Mouse (Mus musculus) kidney, embryonic 16.5 days (tissue): ENCODE results near the gene Bach2. TPM values are rescaled to one million over a fixed set of nuclear protein-coding genes. Genes with fewer than 3 reads are reported as not detected.

Experiments
- ATAC-seq: fragments of 200-750 bp; cut with Nextera tagmentation; 2 replicates; pipeline ENCODE4 v1.8.0; 2017; ENCODE audit warnings: moderate TSS enrichment; ENCODE audit not compliant: low FRiP score, low TSS enrichment
- H3K27ac ChIP-seq: fragments of 300-500 bp; sonication (generic); 2 replicates; pipeline ENCODE4 v1.5.1; 2014; ENCODE audit warnings: low read length
- H3K27me3 ChIP-seq: fragments of 300-500 bp; sonication (generic); 2 replicates; pipeline ENCODE4 v1.6.1; 2014; ENCODE audit warnings: low read length, control low read depth, mixed read lengths; ENCODE audit not compliant: insufficient read depth
- H3K36me3 ChIP-seq: fragments of 300-500 bp; sonication (generic); 2 replicates; pipeline ENCODE4 v1.6.1; 2014; ENCODE audit warnings: low read length, control low read depth, mixed read lengths; ENCODE audit not compliant: insufficient read depth
- H3K4me1 ChIP-seq: fragments of 300-500 bp; sonication (generic); 2 replicates; pipeline ENCODE4 v1.6.1; 2014; ENCODE audit warnings: low read length, control low read depth, mixed read lengths; ENCODE audit not compliant: insufficient read depth
- H3K4me2 ChIP-seq: fragments of 300-500 bp; sonication (generic); replicated peaks from 2 replicates; pipeline ENCODE4 v1.6.1; 2014; ENCODE audit warnings: low read depth, low read length
- H3K4me3 ChIP-seq: fragments of 300-500 bp; sonication (generic); 2 replicates; pipeline ENCODE4 v1.5.1; 2014; ENCODE audit warnings: mild to moderate bottlenecking, low read length
- H3K9ac ChIP-seq: fragments of 300-500 bp; sonication (generic); replicated peaks from 2 replicates; pipeline ENCODE4 v1.6.1; 2014; ENCODE audit warnings: low read length
- H3K9me3 ChIP-seq: fragments of 300-500 bp; sonication (generic); 2 replicates; pipeline ENCODE4 v1.6.1; 2016; ENCODE audit warnings: low read length, control low read depth
- WGBS: fragments of 180-500 bp; shearing (Covaris S2); extraction: QIAGEN DNeasy Blood & Tissue Kit; methylation state at CpG from one replicate; pipeline ENCODE4 v1.1.7; 2014; 5-methylcytosine and 5-hydroxymethylcytosine counted together
- polyA plus RNA-seq: library from polyadenylated mRNA; unstranded; fragments of >200 nt; fragmentation: Nextera tagmentation; extraction: Ambion mirVana; gene quantifications from 2 replicates; pipeline ENCODE4 v1.2.1, GENCODE M21; 2015

Gene Bach2
- polyA plus RNA-seq, 1 experiment from 2014 or later, result 7.9 TPM

- no peak overlapping the region for H3K9ac ChIP-seq
- 0 out of 2 replicates have a peak, but pooled peaks have one; percentile 18 for ATAC-seq
- H3K36me3 ChIP-seq, result peaks cover 9% of the 10 kb centered on the region; the same call in 1 of the 2 replicates
- WGBS, result 89% methylated on average over 35 of the region's 35 CpGs
- no peak overlapping the region for H3K27ac ChIP-seq
- no peak overlapping the region for H3K4me3 ChIP-seq
- no peak overlapping the region for H3K4me2 ChIP-seq
- H3K27me3 ChIP-seq, result no peaks in the 10 kb centered on the region
- peaks cover 13% of the 10 kb centered on the region for H3K4me1 ChIP-seq
- no peaks in the 10 kb centered on the region; the same call in 1 of the 2 replicates for H3K9me3 ChIP-seq
These were observed 323.9 kb downstream of the Bach2 start for GRCm38 (mm10) chr4:32562319-32563115.

- WGBS, result 87% methylated on average over 7 of the region's 7 CpGs
- no peak for ATAC-seq
These were observed 325.8 kb downstream of the Bach2 start for GRCm38 (mm10) chr4:32564416-32564815.

DNA sequence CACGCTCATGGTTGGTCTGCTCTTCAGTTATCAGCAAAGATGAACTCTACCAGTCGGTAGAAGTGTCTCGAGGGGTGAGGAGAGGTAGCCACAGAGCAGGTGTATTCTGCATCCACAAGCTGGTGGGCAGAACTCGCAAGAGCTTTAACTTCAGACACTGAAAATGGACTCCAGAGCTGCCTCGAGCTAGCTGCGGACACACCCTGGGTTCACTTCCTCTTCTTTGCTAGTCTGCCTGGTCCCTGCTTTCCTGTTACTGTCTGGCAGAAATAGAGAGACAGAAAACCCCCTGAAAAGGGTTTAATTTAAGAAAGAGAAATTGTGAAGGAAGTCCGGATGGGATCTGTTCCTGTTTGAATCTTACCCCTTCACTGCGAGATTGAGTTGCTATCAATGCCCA lies 326.3 kb downstream of the Bach2 start:
- Histone ChIP-seq H3K4me2 (no peak overlapping the region), H3K9me3 (no peaks in the 10 kb centered on the region), H3K4me1 (peaks cover 13% of the 10 kb centered on the region), H3K27ac (no peak overlapping the region), H3K36me3 (peaks cover 9% of the 10 kb centered on the region; the same call in 1 of the 2 replicates), H3K9ac (no peak overlapping the region), H3K4me3 (no peak overlapping the region), H3K27me3 (no peaks in the 10 kb centered on the region)
- 83% methylated on average over 8 of the region's 8 CpGs for WGBS
- ATAC-seq, result no peak

More at GRCm38 (mm10) chr4:32564416-32564815, 325.8 kb downstream of the Bach2 start:
- Histone ChIP-seq H3K9ac (no peak overlapping the region), H3K27me3 (no peaks in the 10 kb centered on the region), H3K4me1 (peaks cover 13% of the 10 kb centered on the region), H3K9me3 (no peaks in the 10 kb centered on the region), H3K27ac (no peak overlapping the region), H3K36me3 (peaks cover 9% of the 10 kb centered on the region; the same call in 1 of the 2 replicates), H3K4me3 (no peak overlapping the region), H3K4me2 (no peak overlapping the region)

DNA sequence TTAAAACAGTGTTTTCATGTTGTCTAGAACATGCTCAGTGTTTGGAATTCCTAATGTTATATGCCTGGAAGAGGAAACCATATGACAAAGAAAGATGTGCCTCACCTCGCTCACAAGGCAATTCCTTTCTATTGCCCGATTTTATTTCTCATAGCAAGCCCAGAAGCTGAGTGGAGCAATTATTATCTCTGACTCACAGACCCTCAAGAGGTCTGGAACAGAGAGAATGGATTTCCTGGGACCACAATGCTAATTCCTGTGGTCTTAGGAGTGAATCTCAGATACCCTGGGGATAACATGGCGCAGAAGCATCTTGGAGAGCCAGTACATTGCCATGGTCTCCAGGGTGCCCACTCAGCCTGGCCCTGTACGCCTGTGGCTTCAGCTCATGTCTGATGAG lies 330.4 kb downstream of the Bach2 start:
- Histone ChIP-seq H3K9me3 (no peaks in the 10 kb centered on the region), H3K27me3 (no peaks in the 10 kb centered on the region), H3K36me3 (no peaks in the 10 kb centered on the region), H3K4me3 (no peak overlapping the region), H3K27ac (no peak overlapping the region), H3K4me2 (no peak overlapping the region), H3K9ac (no peak overlapping the region), H3K4me1 (no peaks in the 10 kb centered on the region)
- WGBS, result 89% methylated on average over 4 of the region's 4 CpGs
- no peak for ATAC-seq

GRCm38 (mm10) chr4:32569995-32570938 lies 331.7 kb downstream of the Bach2 start:
- 60% methylated on average over 17 of the region's 17 CpGs for WGBS
- Histone ChIP-seq H3K9me3 (no peaks in the 10 kb centered on the region), H3K4me1 (no peaks in the 10 kb centered on the region), H3K36me3 (no peaks in the 10 kb centered on the region), H3K4me3 (no peak overlapping the region), H3K9ac (no peak overlapping the region), H3K4me2 (no peak overlapping the region), H3K27me3 (no peaks in the 10 kb centered on the region), H3K27ac (no peak overlapping the region)
- ATAC-seq, result peak; percentile 33; the same call in 1 of the 2 replicates

DNA sequence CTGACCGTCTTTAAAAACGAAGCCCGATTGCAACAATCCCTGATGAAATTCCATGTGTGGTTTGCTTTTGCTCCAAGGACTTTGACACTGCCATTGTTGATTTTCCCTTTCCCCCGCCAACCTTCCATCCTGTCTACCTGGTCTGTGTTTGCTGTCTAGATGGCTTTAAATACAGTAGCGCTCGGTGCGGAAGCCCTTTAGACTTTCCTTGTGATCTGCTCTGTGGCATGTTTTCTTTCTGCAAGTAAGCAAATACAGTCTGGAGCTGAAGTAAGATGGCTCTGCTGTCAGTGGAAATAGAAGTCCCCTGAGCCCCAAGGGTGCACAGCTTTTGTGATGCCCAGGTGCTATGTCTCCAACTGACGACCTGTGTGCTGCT lies 332.3 kb downstream of the Bach2 start:
- WGBS, result 65% methylated on average over 8 of the region's 8 CpGs
- no peaks in the 10 kb centered on the region for H3K27me3 ChIP-seq
- H3K4me2 ChIP-seq, result no peak overlapping the region
- no peaks in the 10 kb centered on the region for H3K4me1 ChIP-seq
- no peak overlapping the region for H3K4me3 ChIP-seq
- no peaks in the 10 kb centered on the region for H3K9me3 ChIP-seq
- ATAC-seq, result no peak
- no peak overlapping the region for H3K9ac ChIP-seq
- H3K36me3 ChIP-seq, result no peaks in the 10 kb centered on the region
- no peak overlapping the region for H3K27ac ChIP-seq

DNA sequence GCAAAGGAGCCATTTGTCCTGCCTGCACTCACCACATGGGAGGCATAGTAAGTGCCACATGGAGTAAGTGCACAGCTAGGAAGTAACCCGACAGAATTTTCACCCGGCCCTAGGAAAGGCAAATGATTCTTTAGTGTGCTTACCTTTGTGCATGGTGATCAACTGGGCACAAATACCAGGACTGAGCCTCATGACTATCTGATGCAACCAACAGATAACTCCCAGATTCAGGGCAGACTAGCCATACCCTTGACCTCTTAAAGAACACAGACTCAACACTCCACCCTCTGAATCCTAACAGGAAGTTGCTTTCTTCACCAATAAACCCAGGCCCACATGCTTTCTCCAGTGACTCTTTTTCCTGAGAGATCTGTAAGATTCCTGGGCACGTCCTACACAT lies 332.8 kb downstream of the Bach2 start:
- H3K4me3 ChIP-seq, result no peak overlapping the region
- ATAC-seq, result no peak
- WGBS, result 69% methylated on average over 3 of the region's 3 CpGs
- no peak overlapping the region for H3K4me2 ChIP-seq
- no peaks in the 10 kb centered on the region for H3K9me3 ChIP-seq
- no peak overlapping the region for H3K27ac ChIP-seq
- no peaks in the 10 kb centered on the region for H3K27me3 ChIP-seq
- no peaks in the 10 kb centered on the region for H3K36me3 ChIP-seq
- H3K9ac ChIP-seq, result no peak overlapping the region
- H3K4me1 ChIP-seq, result no peaks in the 10 kb centered on the region

DNA sequence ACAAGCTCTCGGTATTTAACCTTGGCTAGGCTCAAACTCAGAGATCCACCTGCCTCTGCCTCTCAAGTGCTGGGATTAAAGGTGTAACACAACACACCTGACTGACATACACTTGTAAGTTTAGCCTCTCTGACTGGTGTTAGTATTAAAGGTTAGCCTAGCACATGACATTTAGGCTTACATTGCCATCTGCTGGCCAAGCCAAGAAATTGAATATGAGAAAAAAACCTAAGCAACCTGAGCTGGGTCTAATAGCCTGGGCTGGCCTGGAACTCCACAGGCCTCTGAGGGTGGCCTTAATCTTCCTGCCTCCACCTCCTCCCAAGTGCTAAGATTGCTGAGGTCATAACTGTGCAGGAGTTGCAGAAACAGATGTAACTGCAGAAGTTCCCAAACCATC lies 333.5 kb downstream of the Bach2 start:
- H3K27ac ChIP-seq, result no peak overlapping the region
- no peaks in the 10 kb centered on the region for H3K36me3 ChIP-seq
- H3K4me1 ChIP-seq, result no peaks in the 10 kb centered on the region
- no peaks in the 10 kb centered on the region for H3K9me3 ChIP-seq
- no peaks in the 10 kb centered on the region for H3K27me3 ChIP-seq
- H3K4me3 ChIP-seq, result no peak overlapping the region
- whole genome bisulfite sequencing, result 62% methylated on average over 1 of the region's 1 CpGs
- no peak overlapping the region for H3K4me2 ChIP-seq
- ATAC-seq, result peak; percentile 69; the same call in 1 of the 2 replicates
- no peak overlapping the region for H3K9ac ChIP-seq

GRCm38 (mm10) chr4:32573586-32573985 lies 335.0 kb downstream of the Bach2 start:
- no peaks in the 10 kb centered on the region for H3K27me3 ChIP-seq
- WGBS, result 81% methylated on average over 5 of the region's 5 CpGs

More at GRCm38 (mm10) chr4:32573586-32573985, 335.0 kb downstream of the Bach2 start:
- Histone ChIP-seq H3K27ac (no peak overlapping the region), H3K36me3 (no peaks in the 10 kb centered on the region), H3K4me1 (no peaks in the 10 kb centered on the region), H3K9me3 (no peaks in the 10 kb centered on the region), H3K4me3 (no peak overlapping the region), H3K9ac (no peak overlapping the region), H3K4me2 (no peak overlapping the region)
- ATAC-seq, result no peak
